Mouse (Mus musculus) layer of hippocampus, postnatal 36 days (tissue): Measurements from ENCODE around the gene BC067074. TPM values are rescaled to one million over a fixed set of nuclear protein-coding genes. Genes with fewer than 3 reads are reported as not detected.
A peak's percentile ranks its signal among the peaks of the same experiment; 100 is the strongest.
"Not testable (repeated sequence)": the region's sequence is repeated elsewhere in the genome, so short reads cannot be mapped to it uniquely, and the experiment has no call there.

ENCODE experiments used
- DNase-seq, 2 experiments: peaks; one replicate each; pipeline ENCODE4 v3.0.0; 2022
- total RNA-seq, 2 experiments: library from RNA; stranded (reverse); gene quantifications; 2 replicates each; pipeline ENCODE4 v1.2.3; 2021

Gene BC067074
- under 1 TPM; 0.87 to 0.88 TPM for total RNA-seq

- DNase-seq, result no peak
These were observed at the start of gene BC067074 for GRCm38 (mm10) chr13:113292975-113293706. BC067074 (plus strand) TSS chr13:113293159.

GRCm38 (mm10) chr13:113245025-113245424, 47.9 kb upstream of the BC067074 start:
- DNase-seq, result no peak

- DNase-seq, result not testable (repeated sequence)
These were observed 40.4 kb upstream of the BC067074 start for GRCm38 (mm10) chr13:113252580-113252979.

GRCm38 (mm10) chr13:113256766-113257165, 36.2 kb upstream of the BC067074 start:
- no peak for DNase-seq

- DNase-seq, result no peak
These were observed 35.8 kb upstream of the BC067074 start for GRCm38 (mm10) chr13:113257190-113257589.

- no peak for DNase-seq
These were observed 33.7 kb upstream of the BC067074 start for GRCm38 (mm10) chr13:113259237-113259636.

GRCm38 (mm10) chr13:113262822-113263221, 30.1 kb upstream of the BC067074 start:
- DNase-seq, result peak in 1 of 2 experiments; percentile 24

- peak in 1 of 2 experiments; percentile 30 for DNase-seq
These were observed 27.7 kb upstream of the BC067074 start for GRCm38 (mm10) chr13:113265257-113265656.

- peak; percentile 51 to 64 for DNase-seq
These were observed 26.4 kb upstream of the BC067074 start for GRCm38 (mm10) chr13:113266495-113266951.

- no peak for DNase-seq
These were observed 25.8 kb upstream of the BC067074 start for GRCm38 (mm10) chr13:113267204-113267603.

GRCm38 (mm10) chr13:113269777-113270776, 22.9 kb upstream of the BC067074 start:
- peak; percentile 80 to 82 for DNase-seq

- DNase-seq, result no peak
These were observed 21.8 kb upstream of the BC067074 start for GRCm38 (mm10) chr13:113271189-113271588.

GRCm38 (mm10) chr13:113287141-113287540, 5.8 kb upstream of the BC067074 start:
- no peak for DNase-seq

GRCm38 (mm10) chr13:113288210-113289197, 4.5 kb upstream of the BC067074 start:
- DNase-seq, result no peak

- DNase-seq, result no peak
These were observed 3.2 kb upstream of the BC067074 start for GRCm38 (mm10) chr13:113289760-113290159.

- DNase-seq, result no peak
These were observed 958 bp upstream of the BC067074 start for GRCm38 (mm10) chr13:113292001-113292400.

GRCm38 (mm10) chr13:113293707-113294432, 911 bp downstream of the BC067074 start:
- DNase-seq, result no peak

- no peak for DNase-seq
These were observed 3.0 kb downstream of the BC067074 start for GRCm38 (mm10) chr13:113295817-113296485.

- no peak for DNase-seq
These were observed 13.6 kb downstream of the BC067074 start for GRCm38 (mm10) chr13:113306581-113306980.

GRCm38 (mm10) chr13:113319588-113319987, 26.6 kb downstream of the BC067074 start:
- no peak for DNase-seq
